Mouse (Mus musculus): ENCODE measurements around the gene BC048671. TPM values are rescaled to one million over a fixed set of nuclear protein-coding genes. Genes with fewer than 3 reads are reported as not detected.

BC048671 gene
- total RNA-seq, 2 experiments from 2014 or later = not detected

Other genes with a start within 250 kb of the BC048671 start
- gene Vmn1r49, start 222.7 kb upstream of the BC048671 start, total RNA-seq (2021) = not detected
- not detected for gene Vmn1r50, start 199.8 kb upstream of the BC048671 start, total RNA-seq (2021)
- not detected for gene Vmn1r51, start 178.6 kb upstream of the BC048671 start, total RNA-seq (2021)
- not detected for gene Vmn1r52, start 126.4 kb upstream of the BC048671 start, total RNA-seq (2021)
- not detected for gene V1ra8, start 98.4 kb upstream of the BC048671 start, total RNA-seq (2021)
- not detected for gene Vmn1r53, start 76.8 kb upstream of the BC048671 start, total RNA-seq (2021)
- not detected for gene Vmn1r54, start 54.9 kb upstream of the BC048671 start, total RNA-seq (2021)
- gene Chst13, start 24.0 kb downstream of the BC048671 start, total RNA-seq (2021) = not detected
- gene Uroc1, start 32.1 kb downstream of the BC048671 start, total RNA-seq (2021) = not detected
- 10 to 100 TPM; 29.6 to 33.5 TPM for gene Zxdc, start 68.3 kb downstream of the BC048671 start, total RNA-seq (2021)
- gene Cfap100, start 127.6 kb downstream of the BC048671 start, total RNA-seq (2021) = 10 to 100 TPM; 10.7 to 16.8 TPM
- 10 to 100 TPM; 26.2 to 41.7 TPM for gene Klf15, start 161.4 kb downstream of the BC048671 start, total RNA-seq (2021)
- 10 to 100 TPM; 40.9 to 41.3 TPM for gene Aldh1l1, start 185.2 kb downstream of the BC048671 start, total RNA-seq (2021)